Mouse (Mus musculus): ENCODE measurements around the gene Zbtb4.

The Zbtb4 gene

GRCm38 (mm10) chr11:69800392-69801197, 34.9 kb downstream of the Zbtb4 start:
- DNase-seq (ENCODE audit: low read depth, low spot score), result peak; percentile 82

DNA sequence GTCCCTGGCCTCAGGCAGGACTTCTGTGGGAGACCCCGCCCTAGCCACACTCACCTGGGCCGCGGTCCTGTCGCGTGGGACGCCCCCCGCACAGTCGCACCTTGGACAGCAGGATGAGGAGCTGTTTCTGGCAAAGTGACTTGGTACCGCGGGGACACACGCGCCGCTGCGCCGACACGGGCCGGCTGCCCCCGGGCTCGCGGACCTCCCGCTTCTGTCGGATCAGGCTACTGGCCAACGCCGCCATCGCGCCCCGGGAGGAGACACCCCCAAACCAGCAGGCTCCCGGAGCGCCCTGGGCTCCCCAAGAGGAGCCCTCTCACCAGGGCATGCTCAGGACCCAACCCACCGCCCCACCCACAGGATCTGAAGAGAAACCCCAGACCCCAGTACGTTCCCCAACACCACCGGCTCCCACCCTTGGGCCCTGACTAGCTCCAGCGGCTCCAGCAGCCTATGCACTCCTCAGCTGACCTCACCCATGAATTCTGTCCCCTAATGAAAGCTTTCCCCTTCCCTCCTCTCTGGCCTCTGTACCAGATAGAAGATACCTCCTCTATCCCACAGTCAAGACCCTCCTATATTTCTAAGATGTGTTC, 35.8 kb downstream of the Zbtb4 start, which contains the start of gene Fgf11:
Gene Fgf11 (minus strand): TSS at position 479 of the 599 bp plus-strand sequence.
- DNase-seq (ENCODE audit: low read depth, low spot score), result no peak

DNA sequence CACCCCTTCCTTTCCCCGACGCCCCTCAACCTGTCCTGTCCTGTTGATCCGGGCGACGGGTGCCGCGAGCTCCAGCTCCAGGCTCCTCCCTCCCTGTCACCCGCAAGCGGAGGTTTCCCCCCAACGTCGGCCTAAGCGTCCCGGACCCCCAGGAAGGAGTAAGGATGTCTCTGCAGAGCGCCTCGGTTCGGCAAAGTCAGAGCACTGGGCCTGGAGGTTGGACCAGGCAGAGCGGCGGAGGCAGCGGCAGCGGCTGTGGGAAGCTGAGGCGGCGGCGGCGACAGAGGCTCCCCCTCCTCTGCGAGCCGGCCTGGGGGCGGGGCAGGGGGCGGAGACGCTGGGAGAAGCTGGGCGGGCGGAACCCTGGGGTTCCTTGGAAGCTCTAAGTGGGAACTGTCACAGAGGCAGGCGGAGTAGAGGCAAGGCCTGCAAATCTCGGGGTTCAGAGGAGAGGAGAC, 37.0 kb downstream of the Zbtb4 start:
- DNase-seq (ENCODE audit: low read depth, low spot score), result no peak

DNA sequence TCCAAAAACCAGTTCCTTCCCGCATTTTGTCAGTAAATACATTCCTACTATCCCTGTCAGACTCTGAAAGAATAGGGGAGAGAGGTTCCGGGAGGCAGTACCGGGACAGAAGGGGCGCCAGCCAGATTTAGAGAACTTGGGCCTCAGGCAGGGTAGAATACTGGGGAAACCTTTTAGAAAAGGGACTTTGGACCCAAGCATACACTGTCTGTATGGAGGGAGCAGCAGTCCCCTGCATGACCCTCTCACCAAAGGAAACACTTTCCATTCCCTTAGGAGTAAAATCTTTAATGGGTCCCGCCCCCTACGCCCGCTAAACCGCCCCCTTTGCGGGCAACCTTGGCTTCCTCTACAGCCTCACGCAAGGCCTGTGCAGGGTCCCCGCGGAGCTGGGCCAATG, 37.6 kb downstream of the Zbtb4 start:
- no peak for DNase-seq (ENCODE audit: low read depth, low spot score)

- DNase-seq (ENCODE audit: low read depth, low spot score), result peak; percentile 57
Measured at GRCm38 (mm10) chr11:69803786-69804651, 38.3 kb downstream of the Zbtb4 start.

GRCm38 (mm10) chr11:69804652-69804940, 38.9 kb downstream of the Zbtb4 start:
- DNase-seq (ENCODE audit: low read depth, low spot score), result no peak

DNA sequence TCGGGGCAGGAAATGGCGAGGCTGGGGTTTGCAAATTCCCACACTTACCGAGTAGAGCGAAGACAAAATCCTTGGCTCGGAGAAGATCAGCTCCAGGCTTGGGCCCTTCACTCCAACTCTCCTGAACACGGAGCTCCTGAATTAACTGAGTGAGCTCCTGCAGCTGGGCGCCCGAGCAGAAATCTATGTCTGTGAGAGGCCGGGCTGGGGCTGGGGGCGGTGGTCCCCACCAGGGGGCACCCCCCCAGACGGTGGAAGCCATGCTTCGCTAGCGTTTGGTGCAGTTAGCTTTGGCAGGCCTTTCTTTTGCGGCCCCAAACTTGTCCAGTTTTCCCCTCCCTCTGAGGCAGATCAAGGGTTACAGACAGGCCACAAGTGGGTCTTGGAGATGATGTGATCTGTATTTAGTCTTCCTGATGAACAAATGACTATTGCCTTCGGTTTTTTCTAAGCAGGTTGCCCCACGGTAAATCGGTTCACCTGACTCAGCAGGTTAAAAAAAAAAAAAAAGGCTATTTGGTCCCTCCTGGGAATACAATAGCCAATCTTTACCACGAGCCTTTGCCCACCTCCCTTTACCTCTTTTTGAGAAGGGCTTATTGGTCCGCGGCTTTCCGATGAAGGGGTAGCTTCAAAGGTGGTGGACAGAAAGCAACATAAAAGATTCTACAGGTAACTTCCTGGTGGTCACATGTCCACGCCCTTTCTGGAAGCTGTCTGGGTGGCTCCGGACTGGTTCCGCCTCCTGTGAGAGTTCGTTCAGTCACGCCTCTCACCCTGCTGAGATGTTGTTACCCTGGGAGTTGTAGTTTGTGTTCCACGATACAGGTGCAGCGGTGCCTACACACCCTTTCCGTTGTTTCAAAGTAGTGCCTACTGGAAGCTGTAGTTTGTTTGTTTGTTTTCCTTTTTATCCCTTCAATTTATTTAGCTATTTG, 39.5 kb downstream of the Zbtb4 start, which contains the start of gene Tmem102:
Gene Tmem102 (minus strand): TSS at position 653 of the 938 bp plus-strand sequence.
- DNase-seq (ENCODE audit: low read depth, low spot score), result no peak

- no peak for DNase-seq (ENCODE audit: low read depth, low spot score)
Measured at GRCm38 (mm10) chr11:69806378-69806777, 40.7 kb downstream of the Zbtb4 start.

DNA sequence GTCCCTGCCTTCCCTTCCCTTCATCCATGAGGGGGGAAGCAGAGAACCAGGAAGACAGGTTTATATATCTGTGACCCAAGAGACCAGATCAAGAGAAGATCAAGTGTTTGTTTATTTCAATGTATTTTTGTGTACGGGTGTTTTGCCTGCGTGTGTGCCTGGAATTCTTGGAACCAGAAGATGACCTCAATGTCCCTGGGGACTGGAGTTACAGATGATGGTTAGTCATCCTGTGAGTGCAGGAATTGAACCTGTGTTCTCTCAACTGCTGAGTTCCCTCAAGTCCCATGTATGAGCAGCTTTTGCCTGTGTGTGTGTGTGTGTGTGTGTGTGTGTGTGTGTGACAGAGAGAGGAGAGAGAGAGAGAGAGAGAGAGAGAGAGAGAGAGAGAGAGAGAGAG, 41.9 kb downstream of the Zbtb4 start:
- DNase-seq (ENCODE audit: low read depth, low spot score), result no peak

GRCm38 (mm10) chr11:69810280-69810679, 44.6 kb downstream of the Zbtb4 start:
- no peak for DNase-seq (ENCODE audit: low read depth, low spot score)

DNA sequence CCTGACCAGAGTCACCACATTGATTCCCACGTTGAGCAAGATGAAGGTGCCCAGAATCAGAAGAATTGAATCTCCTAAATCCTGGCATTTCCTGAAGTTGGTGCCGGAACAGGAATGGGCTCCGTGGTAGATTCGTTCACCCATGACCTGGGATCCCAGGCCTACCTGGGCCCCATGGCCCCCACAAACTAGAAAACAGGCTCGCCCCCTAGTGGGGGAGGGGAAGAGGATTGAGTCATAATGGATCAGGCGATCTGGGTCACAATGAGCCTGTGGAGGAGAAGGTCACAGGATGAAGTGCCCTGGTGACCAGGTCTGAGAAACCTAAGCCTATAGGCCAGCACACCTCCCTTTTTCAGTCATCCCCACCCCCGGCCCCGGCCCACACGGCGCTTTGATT, 49.4 kb downstream of the Zbtb4 start, which contains the start of gene Gm39566:
Gene Gm39566 (minus strand): TSS at position 144 of the 400 bp plus-strand sequence.
- no peak for DNase-seq (ENCODE audit: low read depth, low spot score)

GRCm38 (mm10) chr11:69816520-69816919, 50.8 kb downstream of the Zbtb4 start:
- no peak for DNase-seq (ENCODE audit: low read depth, low spot score)

DNA sequence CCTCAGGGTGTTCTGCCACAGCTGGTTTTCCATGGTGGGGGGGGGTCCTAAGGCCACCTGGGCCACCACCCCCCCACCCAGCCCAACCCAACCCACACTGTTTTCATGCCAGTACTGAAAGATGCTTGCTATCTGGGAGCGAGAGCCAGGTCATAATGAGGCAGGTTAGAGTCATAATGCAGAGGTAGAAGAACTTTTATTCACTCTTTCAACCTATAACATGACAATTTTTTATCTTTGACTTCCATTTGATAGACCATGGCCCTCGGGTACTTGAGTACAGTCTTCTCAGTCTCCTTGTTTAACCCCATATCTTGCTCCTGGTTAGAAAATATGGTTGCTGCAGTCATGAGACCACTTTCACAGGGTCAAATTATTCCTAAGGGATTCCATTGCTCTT, 52.7 kb downstream of the Zbtb4 start, which contains the start of gene Spem2:
Gene Spem2 (minus strand): TSS at position 101 of the 400 bp plus-strand sequence.
- no peak for DNase-seq (ENCODE audit: low read depth, low spot score)

DNA sequence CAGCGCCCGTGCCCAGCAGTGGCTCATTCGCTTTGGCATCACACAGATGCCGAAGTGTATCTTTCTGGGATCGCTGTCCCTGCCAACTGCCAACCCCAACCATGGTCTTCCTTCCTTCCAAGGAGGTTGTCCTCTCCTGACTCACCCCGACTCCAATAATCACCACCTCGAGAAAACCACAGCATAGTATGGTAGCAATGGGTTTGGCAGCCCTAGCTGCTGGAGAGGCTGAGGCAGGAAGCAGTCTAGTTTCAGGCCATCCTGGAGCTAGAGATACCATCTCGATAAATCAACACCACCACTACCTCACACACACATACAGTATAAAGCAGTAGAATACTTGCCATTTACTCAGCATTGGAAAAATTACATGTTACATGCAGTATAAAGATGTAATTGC, 53.2 kb downstream of the Zbtb4 start:
- DNase-seq (ENCODE audit: low read depth, low spot score), result no peak

DNA sequence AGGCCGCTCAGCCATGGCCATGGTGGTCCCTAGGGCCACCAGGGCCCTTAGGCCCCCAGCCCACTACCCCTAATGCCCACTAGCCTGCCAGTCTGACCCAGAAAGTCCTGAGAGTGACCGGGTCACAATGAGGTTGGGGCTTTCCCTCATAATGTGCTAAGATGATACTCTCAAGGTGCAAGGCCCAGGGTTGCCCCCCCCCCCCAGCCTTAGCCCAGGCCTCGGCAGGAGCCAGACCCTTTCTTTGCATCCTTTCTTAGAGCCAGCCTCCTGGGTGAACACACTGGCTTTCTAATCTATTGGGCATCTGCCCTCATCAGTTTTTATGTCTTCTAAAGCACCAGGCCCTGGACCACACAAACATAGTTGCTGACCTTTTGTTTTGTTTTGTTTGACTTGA, 56.4 kb downstream of the Zbtb4 start, which contains the start of gene Spem1:
Gene Spem1 (minus strand): TSS at position 101 of the 400 bp plus-strand sequence.
- DNase-seq (ENCODE audit: low read depth, low spot score), result no peak

DNA sequence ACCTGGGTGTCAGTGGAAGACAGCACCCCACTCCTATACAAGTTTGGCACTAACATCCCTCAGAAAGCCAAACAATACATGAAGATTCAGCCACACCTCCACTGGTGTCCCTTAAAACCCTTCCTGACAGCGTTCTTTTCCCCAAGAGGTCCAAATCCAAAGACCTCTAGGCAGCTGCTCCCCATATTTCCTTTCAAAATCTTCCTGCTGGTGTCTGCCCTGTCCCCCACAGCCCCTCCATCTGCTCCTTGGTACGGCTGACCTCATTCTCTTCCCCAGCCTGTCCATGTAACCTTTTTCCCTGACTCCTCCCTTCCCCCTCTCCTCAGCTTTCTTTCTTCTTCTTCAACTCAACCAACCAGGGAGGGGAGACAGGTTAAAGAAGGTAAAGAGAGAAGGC, 57.7 kb downstream of the Zbtb4 start:
- DNase-seq (ENCODE audit: low read depth, low spot score), result no peak

DNA sequence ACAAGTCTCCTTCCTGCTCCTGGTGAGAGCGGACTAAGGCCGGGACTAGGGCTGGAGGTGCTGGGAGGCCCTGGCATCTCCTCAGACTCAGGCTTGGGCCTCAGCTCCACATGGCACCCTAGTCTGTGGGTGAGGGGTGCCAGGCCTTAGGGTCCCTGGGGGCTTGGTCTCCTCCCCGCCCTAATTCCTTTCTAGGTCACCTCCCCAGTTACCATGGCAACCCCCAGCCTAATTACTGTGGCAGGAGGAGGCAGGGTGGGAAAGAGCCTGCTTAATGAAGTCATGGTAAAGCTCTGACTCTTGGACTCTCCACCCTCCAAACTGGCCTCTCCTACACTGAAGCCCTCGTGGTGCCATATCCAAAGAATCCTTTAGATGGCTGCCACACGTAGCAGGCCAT, 63.1 kb downstream of the Zbtb4 start:
- no peak for DNase-seq (ENCODE audit: low read depth, low spot score)

GRCm38 (mm10) chr11:69833554-69833953, 67.8 kb downstream of the Zbtb4 start:
- DNase-seq (ENCODE audit: low read depth, low spot score), result no peak

All from forelimb bud, embryonic 11.5 days (tissue).